Mouse (Mus musculus) liver, postnatal 0 days (tissue): ENCODE measurements at regions not wholly inside any gene's neighbourhood (a gene's known extent, or its start where the extent isn't known, plus 50 kb on each side); places are given as distances from the start of the nearest gene placed in this dataset.

Source experiments
- CTCF ChIP-seq: sonication (generic); IDR thresholded peaks from 2 replicates; pipeline ENCODE4 v1.5.1; 2016; ENCODE audit warnings: antibody characterized with exemption, low read depth
- EP300 ChIP-seq: IDR thresholded peaks from 2 replicates; pipeline ENCODE4 v1.6.1; 2016; ENCODE audit warnings: antibody characterized with exemption, low read depth, mild to moderate bottlenecking

- no peak for TF ChIP-seq CTCF
- TF ChIP-seq EP300: no peak
Observed at GRCm38 (mm10) chr7:123823976-123824375, 158.7 kb upstream of the Hs3st4 start.
